Mouse (Mus musculus): ENCODE data around the gene Elf2. TPM values are rescaled to one million over a fixed set of nuclear protein-coding genes. Genes with fewer than 3 reads are reported as not detected.
"Not testable (repeated sequence)": the region's sequence is repeated elsewhere in the genome, so short reads cannot be mapped to it uniquely, and the experiment has no call there.

Gene Elf2
- polyA plus RNA-seq, 1 experiment from 2014 or later = 21.8 TPM

- no peaks in the 10 kb centered on the region for H3K9me3 ChIP-seq (replicated peaks)
- H3K4me2 ChIP-seq = no peak overlapping the region
- H3K4me3 ChIP-seq = no peak overlapping the region
- peaks cover 14% of the 10 kb centered on the region for H3K4me1 ChIP-seq
- ATAC-seq = no peak
- H3K36me3 ChIP-seq = no peaks in the 10 kb centered on the region
- no peak overlapping the region for H3K9ac ChIP-seq
- peaks cover 12% of the 10 kb centered on the region; the same call in 1 of the 2 replicates for H3K27me3 ChIP-seq (replicated peaks)
- WGBS (ENCODE audit: insufficient replicate concordance) = 88% methylated on average over 5 of the region's 5 CpGs
- no peak overlapping the region for H3K27ac ChIP-seq
Observed at GRCm38 (mm10) chr3:51219213-51219612, 121.2 kb downstream of the Elf2 start.

DNA sequence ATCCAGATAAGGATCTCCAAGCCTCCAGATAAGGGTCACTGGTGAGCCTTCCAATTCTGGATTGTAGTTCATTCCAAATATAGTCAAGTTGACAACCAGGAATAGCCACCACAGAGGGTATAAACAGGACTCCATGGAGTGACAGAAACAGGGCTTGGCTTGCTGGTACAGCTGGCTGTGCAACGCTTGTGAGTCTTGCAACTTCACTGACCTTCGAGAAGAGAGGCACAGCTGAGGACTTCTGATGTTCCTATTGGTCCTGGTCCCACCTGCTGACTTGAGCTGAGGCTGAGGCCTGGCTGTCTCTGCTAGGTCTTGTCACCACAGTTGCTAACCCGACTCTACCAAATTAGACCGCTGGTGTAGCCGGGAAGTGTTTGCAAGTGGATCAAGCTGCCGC is 122.1 kb downstream of the Elf2 start:
- H3K27me3 ChIP-seq (replicated peaks) = peaks cover 12% of the 10 kb centered on the region; the same call in 1 of the 2 replicates
- not testable (repeated sequence) for ATAC-seq

DNA sequence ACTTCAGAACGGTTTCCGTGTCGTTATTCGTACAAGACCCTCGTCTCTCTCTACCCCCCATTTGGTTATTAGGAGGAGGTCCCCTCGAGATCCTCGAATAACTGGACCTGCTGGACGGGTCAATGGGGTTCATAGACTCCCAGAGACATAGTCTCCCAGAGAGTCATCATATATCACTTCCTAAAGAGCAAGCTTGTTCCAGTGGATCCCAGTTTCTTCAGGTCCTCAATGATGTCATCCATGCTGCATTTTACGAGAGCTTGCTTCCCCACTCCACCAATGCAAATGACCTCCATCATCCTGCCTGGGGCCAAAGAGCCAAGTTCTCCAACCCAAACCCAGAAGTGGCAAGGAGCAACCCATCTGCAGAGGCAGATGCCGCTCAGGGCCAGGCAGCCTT is 124.1 kb downstream of the Elf2 start:
- H3K4me2 ChIP-seq; H3K9me3 ChIP-seq (replicated peaks); H3K27ac ChIP-seq; H3K27me3 ChIP-seq (replicated peaks); H3K4me3 ChIP-seq; ATAC-seq; H3K36me3 ChIP-seq; H3K4me1 ChIP-seq; H3K9ac ChIP-seq: not testable (repeated sequence)
- WGBS (ENCODE audit: insufficient replicate concordance) = 65% methylated on average over 7 of the region's 10 CpGs

More for the DNA sequence above, 122.1 kb downstream of the Elf2 start:
- not testable (repeated sequence) for H3K9me3 ChIP-seq (replicated peaks); H3K27ac ChIP-seq; H3K36me3 ChIP-seq; H3K4me2 ChIP-seq; H3K4me3 ChIP-seq; H3K4me1 ChIP-seq; H3K9ac ChIP-seq
- 77% methylated on average over 6 of the region's 6 CpGs for WGBS (ENCODE audit: insufficient replicate concordance)

DNA sequence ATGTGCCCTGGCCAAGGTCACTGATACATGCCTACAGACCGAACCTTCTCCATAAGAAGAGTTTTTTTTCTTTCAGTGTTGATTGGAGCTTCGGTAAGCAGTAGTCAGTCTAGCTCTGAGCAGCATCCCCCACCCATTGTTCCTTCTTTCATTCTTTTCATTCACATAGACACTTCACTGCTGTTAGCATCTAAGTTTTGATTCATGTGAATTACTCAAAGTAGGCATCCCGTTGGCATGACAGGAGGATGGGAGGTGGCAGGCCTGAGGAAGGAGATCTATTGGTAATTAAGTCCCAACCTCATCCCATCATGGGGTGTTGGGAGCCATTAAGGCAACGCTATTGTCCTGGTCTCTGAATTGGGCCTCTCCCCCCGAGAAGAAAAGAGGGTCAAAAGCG is 124.8 kb downstream of the Elf2 start:
- no peaks in the 10 kb centered on the region for H3K36me3 ChIP-seq
- H3K4me1 ChIP-seq = no peaks in the 10 kb centered on the region
- no peak overlapping the region for H3K9ac ChIP-seq
- H3K9me3 ChIP-seq (replicated peaks) = no peaks in the 10 kb centered on the region
- WGBS (ENCODE audit: insufficient replicate concordance) = 67% methylated on average over 6 of the region's 6 CpGs
- no peak overlapping the region for H3K4me3 ChIP-seq
- H3K4me2 ChIP-seq = no peak overlapping the region
- H3K27me3 ChIP-seq (replicated peaks) = no peaks in the 10 kb centered on the region; the same call in 1 of the 2 replicates
- ATAC-seq = no peak
- no peak overlapping the region for H3K27ac ChIP-seq

GRCm38 (mm10) chr3:51213111-51213510 is 127.4 kb downstream of the Elf2 start:
- Histone ChIP-seq H3K4me2 (no peak overlapping the region), H3K9ac (no peak overlapping the region), H3K4me3 (no peak overlapping the region), H3K27ac (no peak overlapping the region), H3K27me3 (replicated peaks) (no peaks in the 10 kb centered on the region), H3K36me3 (no peaks in the 10 kb centered on the region), H3K4me1 (no peaks in the 10 kb centered on the region), H3K9me3 (replicated peaks) (no peaks in the 10 kb centered on the region)
- 78% methylated on average over 3 of the region's 3 CpGs for WGBS (ENCODE audit: insufficient replicate concordance)
- no peak for ATAC-seq

- H3K27me3 ChIP-seq (replicated peaks) = 0 out of 2 replicates have a peak, but pooled peaks cover 4% of the 10 kb centered on the region
- no peaks in the 10 kb centered on the region for H3K4me1 ChIP-seq
- H3K36me3 ChIP-seq = no peaks in the 10 kb centered on the region
- no peak for ATAC-seq
- no peaks in the 10 kb centered on the region for H3K9me3 ChIP-seq (replicated peaks)
- H3K27ac ChIP-seq = no peak overlapping the region
- H3K4me2 ChIP-seq = no peak overlapping the region
- 96% methylated on average over 3 of the region's 3 CpGs for WGBS (ENCODE audit: insufficient replicate concordance)
- H3K4me3 ChIP-seq = no peak overlapping the region
- no peak overlapping the region for H3K9ac ChIP-seq
Observed at GRCm38 (mm10) chr3:51210485-51210884, 130.0 kb downstream of the Elf2 start.

- Histone ChIP-seq H3K9ac (no peak overlapping the region), H3K27me3 (replicated peaks) (0 out of 2 replicates have a peak, but pooled peaks cover 4% of the 10 kb centered on the region), H3K27ac (no peak overlapping the region), H3K4me2 (no peak overlapping the region), H3K36me3 (no peaks in the 10 kb centered on the region), H3K4me3 (no peak overlapping the region), H3K4me1 (no peaks in the 10 kb centered on the region), H3K9me3 (replicated peaks) (peaks cover under 1% of the 10 kb centered on the region; the same call in 1 of the 2 replicates)
- ATAC-seq = no peak
- WGBS (ENCODE audit: insufficient replicate concordance) = 60% methylated on average over 7 of the region's 7 CpGs
Observed at GRCm38 (mm10) chr3:51209503-51210314, 130.8 kb downstream of the Elf2 start.

DNA sequence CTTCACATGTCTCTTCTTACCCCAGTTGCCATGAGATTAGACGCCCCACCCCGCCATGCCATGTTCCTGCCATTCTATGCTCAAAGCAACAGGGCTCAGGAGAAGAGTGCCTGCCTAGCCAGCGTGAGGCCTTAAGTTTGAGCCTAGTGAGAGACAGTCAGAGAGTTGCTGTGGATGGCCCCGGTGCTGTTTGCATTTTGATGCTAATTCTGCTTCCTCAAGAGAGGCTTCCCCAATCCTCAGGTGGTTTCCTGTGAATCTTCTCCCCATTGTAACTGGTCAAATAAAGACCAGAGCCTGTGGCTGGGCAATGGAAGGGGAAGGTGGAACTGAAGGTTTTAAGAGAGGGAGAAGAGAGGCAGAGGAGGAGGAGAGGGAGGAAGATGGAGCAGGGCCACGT is 131.8 kb downstream of the Elf2 start:
- WGBS (ENCODE audit: insufficient replicate concordance) = 55% methylated on average over 5 of the region's 5 CpGs
- no peak overlapping the region for H3K27ac ChIP-seq
- no peaks in the 10 kb centered on the region for H3K4me1 ChIP-seq
- 0 out of 2 replicates have a peak, but pooled peaks cover 4% of the 10 kb centered on the region for H3K27me3 ChIP-seq (replicated peaks)
- H3K4me2 ChIP-seq = no peak overlapping the region
- peaks cover 4% of the 10 kb centered on the region; the same call in 1 of the 2 replicates for H3K9me3 ChIP-seq (replicated peaks)
- H3K9ac ChIP-seq = no peak overlapping the region
- no peaks in the 10 kb centered on the region for H3K36me3 ChIP-seq
- no peak overlapping the region for H3K4me3 ChIP-seq
- no peak for ATAC-seq

GRCm38 (mm10) chr3:51206521-51206920 is 133.9 kb downstream of the Elf2 start:
- no peak overlapping the region for H3K9ac ChIP-seq
- 75% methylated on average over 7 of the region's 7 CpGs for WGBS (ENCODE audit: insufficient replicate concordance)

DNA sequence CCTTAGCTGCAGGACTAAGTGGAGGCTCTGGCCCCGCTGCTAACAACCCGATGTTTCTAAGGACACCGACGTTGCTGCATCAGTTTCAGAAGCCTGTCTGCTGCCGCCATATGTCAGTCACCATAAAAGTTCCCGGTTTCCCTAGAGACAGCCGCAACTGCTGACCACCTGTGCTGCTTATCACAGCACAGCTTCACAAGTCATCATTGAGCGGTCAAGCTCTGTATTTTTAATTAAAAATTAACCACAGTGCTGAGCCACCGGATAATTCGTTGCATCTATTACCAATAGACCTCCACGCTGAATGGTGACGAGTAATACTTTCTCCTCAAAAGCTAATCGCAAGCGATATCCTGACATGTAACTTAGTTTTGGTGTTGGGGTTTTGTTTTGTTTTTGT is 135.6 kb downstream of the Elf2 start:
- no peak for ATAC-seq
- Histone ChIP-seq H3K4me1 (no peaks in the 10 kb centered on the region), H3K9me3 (replicated peaks) (peaks cover 9% of the 10 kb centered on the region; the same call in 1 of the 2 replicates), H3K27ac (no peak overlapping the region), H3K36me3 (no peaks in the 10 kb centered on the region), H3K4me2 (no peak overlapping the region), H3K27me3 (replicated peaks) (0 out of 2 replicates have a peak, but pooled peaks cover 9% of the 10 kb centered on the region), H3K9ac (no peak overlapping the region), H3K4me3 (no peak overlapping the region)
- 87% methylated on average over 14 of the region's 14 CpGs for WGBS (ENCODE audit: insufficient replicate concordance)

More at GRCm38 (mm10) chr3:51206521-51206920, 133.9 kb downstream of the Elf2 start:
- no peak overlapping the region for H3K4me2 ChIP-seq
- ATAC-seq = no peak
- H3K27me3 ChIP-seq (replicated peaks) = 0 out of 2 replicates have a peak, but pooled peaks cover 9% of the 10 kb centered on the region
- peaks cover 4% of the 10 kb centered on the region; the same call in 1 of the 2 replicates for H3K9me3 ChIP-seq (replicated peaks)
- no peaks in the 10 kb centered on the region for H3K36me3 ChIP-seq
- no peak overlapping the region for H3K4me3 ChIP-seq
- no peak overlapping the region for H3K27ac ChIP-seq
- no peaks in the 10 kb centered on the region for H3K4me1 ChIP-seq

DNA sequence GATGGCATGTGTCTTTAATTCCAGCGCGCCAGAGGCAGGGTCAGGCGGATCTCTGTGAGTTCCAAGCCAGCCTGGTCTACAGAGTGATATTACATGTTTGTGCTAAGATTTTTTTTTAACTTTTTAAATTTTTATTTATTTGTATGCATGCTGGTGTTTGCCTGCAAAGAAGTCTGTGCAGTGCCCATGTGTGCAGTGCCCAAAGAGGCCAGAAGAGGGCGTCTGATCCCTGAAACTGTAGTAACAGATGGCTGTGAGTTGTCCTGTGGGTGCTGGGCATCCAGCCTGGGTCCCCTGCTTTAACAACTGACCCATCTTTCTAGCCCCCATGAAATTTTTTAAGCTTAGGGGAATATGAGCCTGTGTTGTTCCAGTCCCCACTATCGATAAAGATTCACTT is 136.0 kb downstream of the Elf2 start:
- Histone ChIP-seq H3K9me3 (replicated peaks) (peaks cover 9% of the 10 kb centered on the region; the same call in 1 of the 2 replicates), H3K4me2 (no peak overlapping the region), H3K4me3 (no peak overlapping the region), H3K4me1 (no peaks in the 10 kb centered on the region), H3K9ac (no peak overlapping the region), H3K27ac (no peak overlapping the region), H3K36me3 (no peaks in the 10 kb centered on the region), H3K27me3 (replicated peaks) (0 out of 2 replicates have a peak, but pooled peaks cover 9% of the 10 kb centered on the region)
- no peak for ATAC-seq
- WGBS (ENCODE audit: insufficient replicate concordance) = 80% methylated on average over 5 of the region's 5 CpGs

DNA sequence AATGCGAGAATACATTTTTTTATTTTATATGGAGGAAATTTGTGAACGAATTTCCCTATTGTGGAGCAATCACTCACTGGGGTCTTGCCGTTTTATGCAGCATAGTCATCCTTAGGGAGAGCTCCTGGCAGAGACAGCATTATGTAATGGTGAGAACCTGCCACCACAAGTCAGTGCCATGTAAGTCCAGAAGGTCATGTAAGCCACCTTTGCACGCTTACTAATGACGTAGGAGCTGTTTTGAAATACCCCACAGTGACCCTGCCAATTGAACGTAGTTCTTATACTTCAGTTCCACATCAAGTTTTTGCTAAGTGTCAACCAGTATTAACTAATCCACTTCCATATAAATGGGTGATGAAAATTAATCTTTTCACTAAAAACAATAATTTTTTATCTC is 136.6 kb downstream of the Elf2 start:
- 0 out of 2 replicates have a peak, but pooled peaks cover 9% of the 10 kb centered on the region for H3K27me3 ChIP-seq (replicated peaks)
- H3K36me3 ChIP-seq = no peaks in the 10 kb centered on the region
- H3K4me3 ChIP-seq = no peak overlapping the region
- H3K4me1 ChIP-seq = no peaks in the 10 kb centered on the region
- WGBS (ENCODE audit: insufficient replicate concordance) = 76% methylated on average over 6 of the region's 6 CpGs
- H3K9me3 ChIP-seq (replicated peaks) = peaks cover 9% of the 10 kb centered on the region; the same call in 1 of the 2 replicates
- H3K27ac ChIP-seq = no peak overlapping the region
- no peak overlapping the region for H3K4me2 ChIP-seq
- no peak overlapping the region for H3K9ac ChIP-seq
- no peak for ATAC-seq
